Mouse (Mus musculus): ENCODE measurements around the gene Tacr2.

Tacr2 gene

GRCm38 (mm10) chr10:62239270-62239669 is 13.0 kb upstream of the Tacr2 start:
- no peak for DNase-seq (ENCODE audit: low spot score in 2 of 2)

- no peak for DNase-seq (ENCODE audit: low spot score in 2 of 2)
These were observed 9.9 kb upstream of the Tacr2 start for GRCm38 (mm10) chr10:62242358-62242757.

GRCm38 (mm10) chr10:62242896-62243295 is 9.3 kb upstream of the Tacr2 start:
- DNase-seq (ENCODE audit: low spot score in 2 of 2), result no peak

GRCm38 (mm10) chr10:62244067-62244466 is 8.2 kb upstream of the Tacr2 start:
- DNase-seq (ENCODE audit: low spot score in 2 of 2), result no peak

GRCm38 (mm10) chr10:62247156-62247555 is 5.1 kb upstream of the Tacr2 start:
- no peak for DNase-seq (ENCODE audit: low spot score in 2 of 2)

GRCm38 (mm10) chr10:62247815-62248214 is 4.4 kb upstream of the Tacr2 start:
- no peak for DNase-seq (ENCODE audit: low spot score in 2 of 2)

GRCm38 (mm10) chr10:62252496-62253235 is 428 bp downstream of the Tacr2 start:
- DNase-seq (ENCODE audit: low spot score in 2 of 2), result no peak

GRCm38 (mm10) chr10:62258298-62258697 is 6.1 kb downstream of the Tacr2 start:
- no peak for DNase-seq (ENCODE audit: low spot score in 2 of 2)

- DNase-seq (ENCODE audit: low spot score in 2 of 2), result peak; percentile 34 to 47
These were observed 9.1 kb downstream of the Tacr2 start for GRCm38 (mm10) chr10:62261115-62261886.

- no peak for DNase-seq (ENCODE audit: low spot score in 2 of 2)
These were observed 12.1 kb downstream of the Tacr2 start for GRCm38 (mm10) chr10:62264299-62264698.

- DNase-seq (ENCODE audit: low spot score in 2 of 2), result no peak
These were observed 17.0 kb downstream of the Tacr2 start for GRCm38 (mm10) chr10:62269278-62269677.

GRCm38 (mm10) chr10:62275235-62275634 is 23.0 kb downstream of the Tacr2 start:
- DNase-seq (ENCODE audit: low spot score in 2 of 2), result peak; percentile 60 to 82

GRCm38 (mm10) chr10:62277499-62278293 is 25.5 kb downstream of the Tacr2 start:
- DNase-seq (ENCODE audit: low spot score in 2 of 2), result no peak

- no peak for DNase-seq (ENCODE audit: low spot score in 2 of 2)
These were observed 26.8 kb downstream of the Tacr2 start for GRCm38 (mm10) chr10:62279066-62279465.

GRCm38 (mm10) chr10:62279671-62280070 is 27.4 kb downstream of the Tacr2 start:
- DNase-seq (ENCODE audit: low spot score in 2 of 2), result no peak

- DNase-seq (ENCODE audit: low spot score in 2 of 2), result no peak
These were observed 30.5 kb downstream of the Tacr2 start for GRCm38 (mm10) chr10:62282782-62283181.

- no peak for DNase-seq (ENCODE audit: low spot score in 2 of 2)
These were observed 31.1 kb downstream of the Tacr2 start for GRCm38 (mm10) chr10:62283206-62283792.

GRCm38 (mm10) chr10:62287460-62288124 is 35.4 kb downstream of the Tacr2 start:
- DNase-seq (ENCODE audit: low spot score in 2 of 2), result no peak

- DNase-seq (ENCODE audit: low spot score in 2 of 2), result no peak
These were observed 41.9 kb downstream of the Tacr2 start for GRCm38 (mm10) chr10:62294112-62294511.

- no peak for DNase-seq (ENCODE audit: low spot score in 2 of 2)
These were observed 44.0 kb downstream of the Tacr2 start for GRCm38 (mm10) chr10:62296086-62296872.
